In the genomic region with DNA sequence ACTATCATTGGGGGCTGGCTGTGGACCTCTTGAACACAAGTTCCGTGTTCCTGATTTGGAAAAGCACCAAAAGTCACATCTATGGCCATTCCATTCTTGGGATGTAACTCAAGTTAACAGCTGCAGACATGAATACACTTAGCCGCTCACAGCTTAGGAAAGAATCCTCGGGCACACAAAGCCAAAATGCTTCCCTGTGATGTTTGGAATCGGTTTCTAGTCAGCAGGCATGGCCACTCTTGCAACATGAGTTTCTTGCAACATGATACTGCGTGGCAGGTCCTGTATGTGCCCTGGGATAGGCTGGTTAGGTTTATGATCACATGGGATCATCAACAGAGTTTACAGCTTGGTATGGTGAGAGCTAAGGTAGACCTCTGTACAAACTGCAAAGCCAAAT, we compare ENCODE assay signal across 12 mouse cellular contexts.
DNase-seq lines count a peak whose midpoint lies in the region; ATAC-seq and TF ChIP-seq lines count a peak whose summit lies in the region.
"Had no signal": no experiment of that assay in that cellular context is flagged by ENCODE, and none has a peak within 500 bp of the region (broad histone marks: within the 10 kb centered on the region; RNA-seq: fewer than 3 reads in every experiment).

No protein-coding gene starts in this region.

- H3K36me3 ChIP-seq in kidney, embryonic 15.5 days = no peaks in the 10 kb centered on the region
- H3K36me3 ChIP-seq in intestine, postnatal 0 days (ENCODE audit: control insufficient read depth, insufficient read depth) = no peaks in the 10 kb centered on the region
- H3K36me3 ChIP-seq in forebrain, embryonic 12.5 days (replicated peaks) = no peaks in the 10 kb centered on the region

- H3K9me3 ChIP-seq in kidney, embryonic 15.5 days (replicated peaks) = no peaks in the 10 kb centered on the region
- no peaks in the 10 kb centered on the region for H3K9me3 ChIP-seq in intestine, postnatal 0 days (ENCODE audit: control insufficient read depth)
- no peaks in the 10 kb centered on the region for H3K9me3 ChIP-seq in forebrain, embryonic 12.5 days

- ATAC-seq in kidney, embryonic 15.5 days (replicated peaks; ENCODE audit: low FRiP score) = no peak
- ATAC-seq in intestine, postnatal 0 days = peak; percentile 88
- peak; percentile 42; the same call in 1 of the 2 replicates for ATAC-seq in neutrophil, adult 5-6 weeks (ENCODE audit: extremely low read depth, insufficient number of reproducible peaks, low FRiP score, poor library complexity, severe bottlenecking)
- no peak for ATAC-seq in forebrain, embryonic 12.5 days (ENCODE audit: low FRiP score)

- DNase-seq in adrenal gland, postnatal 10 days = peak; percentile 10
- no peak for DNase-seq in adrenal gland, adult 8-10 months
- no peak for DNase-seq in kidney, postnatal 14 days
- DNase-seq in ovary, postnatal 10 days (ENCODE audit: low spot score) = no peak
- DNase-seq: cerebellum, postnatal 36 days had no signal

- no peaks in the 10 kb centered on the region for H3K27me3 ChIP-seq in kidney, embryonic 15.5 days
- H3K27me3 ChIP-seq in intestine, postnatal 0 days (replicated peaks; ENCODE audit: control insufficient read depth, insufficient read depth, low read length) = no peaks in the 10 kb centered on the region
- no peaks in the 10 kb centered on the region for H3K27me3 ChIP-seq in forebrain, embryonic 12.5 days

- H3K4me1 ChIP-seq in kidney, embryonic 15.5 days = peaks cover 22% of the 10 kb centered on the region
- peaks cover 3% of the 10 kb centered on the region; the same call in 1 of the 2 replicates for H3K4me1 ChIP-seq in intestine, postnatal 0 days (replicated peaks; ENCODE audit: control insufficient read depth, insufficient read depth, low read length)
- no peaks in the 10 kb centered on the region for H3K4me1 ChIP-seq in forebrain, embryonic 12.5 days

- H3K9ac ChIP-seq in kidney, embryonic 15.5 days = no peak overlapping the region
- no peak overlapping the region for H3K9ac ChIP-seq in intestine, postnatal 0 days (ENCODE audit: low read depth, low read length)
- no peak overlapping the region for H3K9ac ChIP-seq in forebrain, embryonic 12.5 days

- peak overlapping the region; percentile 24; the same call in 1 of the 2 replicates for H3K27ac ChIP-seq in kidney, embryonic 15.5 days
- H3K27ac ChIP-seq in intestine, postnatal 0 days (ENCODE audit: low read depth, low read length) = peak overlapping the region; percentile 70
- H3K27ac ChIP-seq in forebrain, embryonic 12.5 days = no peak overlapping the region
- H3K27ac ChIP-seq: left cerebral cortex, adult 2 months; macrophage had no signal

- H3K4me3 ChIP-seq in kidney, embryonic 15.5 days (replicated peaks) = no peak overlapping the region
- no peak overlapping the region for H3K4me3 ChIP-seq in intestine, postnatal 0 days (ENCODE audit: low read depth, low read length)
- no peak overlapping the region for H3K4me3 ChIP-seq in forebrain, embryonic 12.5 days (replicated peaks)
- H3K4me3 ChIP-seq: erythroblast, embryonic 14.5 days; left cerebral cortex, adult 2 months had no signal

- no peak overlapping the region for H3K4me2 ChIP-seq in kidney, embryonic 15.5 days
- no peak overlapping the region for H3K4me2 ChIP-seq in intestine, postnatal 0 days (replicated peaks; ENCODE audit: low read depth)
- no peak overlapping the region for H3K4me2 ChIP-seq in forebrain, embryonic 12.5 days

- 64% methylated on average over 5 of the region's 5 CpGs for WGBS in kidney, embryonic 15.5 days
- 53% methylated on average over 5 of the region's 5 CpGs for WGBS in intestine, postnatal 0 days
- 79% methylated on average over 5 of the region's 5 CpGs for WGBS in forebrain, embryonic 12.5 days

- TF ChIP-seq CTCF in intestine, postnatal 0 days (IDR thresholded peaks at IDR 0.05; ENCODE audit: low read depth) = no peak

Comparison
In these comparisons a context has a peak if more than half of its experiments do, and no peak if none do; other contexts are left out.
1. ATAC-seq: peak in intestine, postnatal 0 days (single experiment) and neutrophil, adult 5-6 weeks (single experiment); none in kidney, embryonic 15.5 days (single experiment) and forebrain, embryonic 12.5 days (single experiment).